Mouse (Mus musculus) forebrain, embryonic 15.5 days (tissue): ENCODE measurements at regions not wholly inside any gene's neighbourhood (a gene's known extent, or its start where the extent isn't known, plus 50 kb on each side); places are given as distances from the start of the nearest gene placed in this dataset.

Experiments used
- ATAC-seq: fragments of 200-750 bp; cut with Nextera tagmentation; replicated peaks from 2 replicates; pipeline ENCODE4 v1.8.0; 2017; ENCODE audit warnings: mild to moderate bottlenecking, moderate TSS enrichment, moderate library complexity
- H3K27ac ChIP-seq: fragments of 300-500 bp; sonication (generic); replicated peaks from 2 replicates; pipeline ENCODE4 v1.5.1; 2015; ENCODE audit warnings: mild to moderate bottlenecking, inconsistent platforms
- H3K27me3 ChIP-seq: fragments of 300-500 bp; sonication (generic); 2 replicates; pipeline ENCODE4 v1.6.1; 2015; ENCODE audit warnings: inconsistent platforms
- H3K36me3 ChIP-seq: fragments of 300-500 bp; sonication (generic); 2 replicates; pipeline ENCODE4 v1.6.1; 2015; ENCODE audit warnings: mild to moderate bottlenecking, inconsistent platforms
- H3K4me1 ChIP-seq: fragments of 300-500 bp; sonication (generic); 2 replicates; pipeline ENCODE4 v1.6.1; 2015; ENCODE audit warnings: inconsistent platforms
- H3K4me2 ChIP-seq: fragments of 300-500 bp; sonication (generic); replicated peaks from 2 replicates; pipeline ENCODE4 v1.6.1; 2015; ENCODE audit warnings: mild to moderate bottlenecking, inconsistent platforms
- H3K4me3 ChIP-seq: fragments of 300-500 bp; sonication (generic); 2 replicates; pipeline ENCODE4 v1.5.1; 2015; ENCODE audit warnings: mild to moderate bottlenecking, inconsistent platforms
- H3K9ac ChIP-seq: fragments of 300-500 bp; sonication (generic); replicated peaks from 2 replicates; pipeline ENCODE4 v1.6.1; 2015; ENCODE audit warnings: mild to moderate bottlenecking, inconsistent platforms
- H3K9me3 ChIP-seq: fragments of 300-500 bp; sonication (generic); 2 replicates; pipeline ENCODE4 v1.6.1; 2016; ENCODE audit warnings: inconsistent platforms
- WGBS: fragments of 180-500 bp; shearing (Covaris S2); methylation state at CpG from one replicate; pipeline ENCODE4 v1.1.7; 2015; ENCODE audit warnings: mixed read lengths; 5-methylcytosine and 5-hydroxymethylcytosine counted together

- no peaks in the 10 kb centered on the region for H3K36me3 ChIP-seq
- peaks cover 29% of the 10 kb centered on the region for H3K4me1 ChIP-seq
- WGBS = 35% methylated on average over 6 of the region's 6 CpGs
- no peak overlapping the region for H3K4me3 ChIP-seq
- H3K9ac ChIP-seq = no peak overlapping the region
- no peaks in the 10 kb centered on the region for H3K9me3 ChIP-seq
- no peaks in the 10 kb centered on the region for H3K27me3 ChIP-seq
- H3K27ac ChIP-seq = peak overlapping the region; percentile 25; the same call in 1 of the 2 replicates
- no peak for ATAC-seq
- 0 out of 2 replicates have a peak overlapping the region, but pooled peaks have one; percentile 5 for H3K4me2 ChIP-seq
Observed at GRCm38 (mm10) chr1:41675345-41675744, 869.9 kb downstream of the Tmem182 start.

- no peak overlapping the region for H3K4me2 ChIP-seq
- no peaks in the 10 kb centered on the region for H3K9me3 ChIP-seq
- H3K27me3 ChIP-seq = no peaks in the 10 kb centered on the region
- H3K36me3 ChIP-seq = no peaks in the 10 kb centered on the region
- no peak for ATAC-seq
- no peak overlapping the region for H3K9ac ChIP-seq
- no peak overlapping the region for H3K4me3 ChIP-seq
- 62% methylated on average over 3 of the region's 3 CpGs for WGBS
- H3K4me1 ChIP-seq = no peaks in the 10 kb centered on the region
- no peak overlapping the region for H3K27ac ChIP-seq
Observed at GRCm38 (mm10) chr1:41705692-41706091, 900.3 kb downstream of the Tmem182 start.

GRCm38 (mm10) chr1:41742644-41743331 is 937.4 kb downstream of the Tmem182 start:
- Histone ChIP-seq H3K9ac (0 out of 2 replicates have a peak overlapping the region, but pooled peaks have one; percentile 40), H3K36me3 (no peaks in the 10 kb centered on the region), H3K27ac (peak overlapping the region; percentile 88), H3K9me3 (no peaks in the 10 kb centered on the region), H3K4me1 (peaks cover 10% of the 10 kb centered on the region; the same call in 1 of the 2 replicates), H3K4me2 (peak overlapping the region; percentile 26), H3K4me3 (peak overlapping the region; percentile 36), H3K27me3 (no peaks in the 10 kb centered on the region)
- WGBS = 10% methylated on average over 5 of the region's 5 CpGs
- peak; percentile 87 for ATAC-seq

GRCm38 (mm10) chr1:41743332-41743710 is 937.9 kb downstream of the Tmem182 start:
- Histone ChIP-seq H3K9ac (peak overlapping the region; percentile 40), H3K27ac (peak overlapping the region; percentile 88), H3K4me1 (peaks cover 10% of the 10 kb centered on the region; the same call in 1 of the 2 replicates), H3K4me3 (peak overlapping the region; percentile 36), H3K9me3 (no peaks in the 10 kb centered on the region), H3K27me3 (no peaks in the 10 kb centered on the region), H3K4me2 (peak overlapping the region; percentile 26), H3K36me3 (no peaks in the 10 kb centered on the region)
- WGBS = 15% methylated on average over 6 of the region's 6 CpGs
- ATAC-seq = peak; percentile 59

- peak overlapping the region; percentile 88 for H3K27ac ChIP-seq
- H3K4me3 ChIP-seq = peak overlapping the region; percentile 36
- WGBS = 38% methylated on average over 3 of the region's 3 CpGs
- ATAC-seq = no peak
- H3K9ac ChIP-seq = peak overlapping the region; percentile 39
- H3K4me2 ChIP-seq = peak overlapping the region; percentile 26
- no peaks in the 10 kb centered on the region for H3K9me3 ChIP-seq
- H3K4me1 ChIP-seq = peaks cover 13% of the 10 kb centered on the region; the same call in 1 of the 2 replicates
- H3K27me3 ChIP-seq = no peaks in the 10 kb centered on the region
- H3K36me3 ChIP-seq = no peaks in the 10 kb centered on the region
Observed at GRCm38 (mm10) chr1:41744531-41744930, 939.1 kb downstream of the Tmem182 start.

GRCm38 (mm10) chr1:41759366-41759765 is 936.2 kb upstream of the Pou3f3 start:
- H3K27ac ChIP-seq = no peak overlapping the region
- H3K27me3 ChIP-seq = no peaks in the 10 kb centered on the region
- WGBS = 78% methylated on average over 6 of the region's 6 CpGs

More at GRCm38 (mm10) chr1:41759366-41759765, 936.2 kb upstream of the Pou3f3 start:
- Histone ChIP-seq H3K9me3 (no peaks in the 10 kb centered on the region), H3K4me2 (no peak overlapping the region), H3K36me3 (no peaks in the 10 kb centered on the region), H3K9ac (no peak overlapping the region), H3K4me3 (no peak overlapping the region), H3K4me1 (0 out of 2 replicates have a peak, but pooled peaks cover 3% of the 10 kb centered on the region)
- ATAC-seq = no peak
